Mouse (Mus musculus) midbrain, embryonic 15.5 days (tissue): ENCODE data around the gene Pigf. TPM values are rescaled to one million over a fixed set of nuclear protein-coding genes. Genes with fewer than 3 reads are reported as not detected.
A peak's percentile ranks its signal among the peaks of the same experiment; 100 is the strongest.

Experiments
- ATAC-seq: fragments of 200-750 bp; cut with Nextera tagmentation; replicated peaks from 2 replicates; pipeline ENCODE4 v1.8.0; 2017; ENCODE audit warnings: moderate TSS enrichment
- H3K27ac ChIP-seq: fragments of 300-500 bp; sonication (generic); 2 replicates; pipeline ENCODE4 v1.5.1; 2015; ENCODE audit warnings: mild to moderate bottlenecking, inconsistent platforms
- H3K27me3 ChIP-seq: fragments of 300-500 bp; sonication (generic); replicated peaks from 2 replicates; pipeline ENCODE4 v1.6.1; 2015; ENCODE audit warnings: inconsistent platforms
- H3K36me3 ChIP-seq: fragments of 300-500 bp; sonication (generic); replicated peaks from 2 replicates; pipeline ENCODE4 v1.6.1; 2015; ENCODE audit warnings: inconsistent platforms
- H3K4me1 ChIP-seq: fragments of 300-500 bp; sonication (generic); 2 replicates; pipeline ENCODE4 v1.6.1; 2015; ENCODE audit warnings: inconsistent platforms
- H3K4me2 ChIP-seq: fragments of 300-500 bp; sonication (generic); 2 replicates; pipeline ENCODE4 v1.6.1; 2015; ENCODE audit warnings: inconsistent platforms, mild to moderate bottlenecking, moderate library complexity
- H3K4me3 ChIP-seq: fragments of 300-500 bp; sonication (generic); 2 replicates; pipeline ENCODE4 v1.5.1; 2015; ENCODE audit warnings: mild to moderate bottlenecking, inconsistent platforms
- H3K9ac ChIP-seq: fragments of 300-500 bp; sonication (generic); 2 replicates; pipeline ENCODE4 v1.6.1; 2015; ENCODE audit warnings: mild to moderate bottlenecking, inconsistent platforms
- H3K9me3 ChIP-seq: fragments of 300-500 bp; sonication (generic); 2 replicates; pipeline ENCODE4 v1.6.1; 2016; ENCODE audit warnings: inconsistent platforms
- WGBS: fragments of 180-500 bp; shearing (Covaris S2); methylation state at CpG from one replicate; pipeline ENCODE4 v1.1.7; 2015; ENCODE audit warnings: mixed read lengths; 5-methylcytosine and 5-hydroxymethylcytosine counted together
- polyA plus RNA-seq: library from polyadenylated mRNA; unstranded; fragments of >200 nt; fragmentation: Nextera tagmentation; extraction: Ambion mirVana; gene quantifications from 2 replicates; pipeline ENCODE4 v1.2.1, GENCODE M21; 2015

Gene Pigf
- polyA plus RNA-seq, 1 experiment from 2014 or later: 29.0 TPM

- 80% methylated on average over 5 of the region's 5 CpGs for WGBS
- H3K27ac ChIP-seq: no peak overlapping the region
- H3K36me3 ChIP-seq: no peaks in the 10 kb centered on the region
- H3K27me3 ChIP-seq: no peaks in the 10 kb centered on the region
- ATAC-seq: no peak
- no peak overlapping the region for H3K9ac ChIP-seq
- H3K4me1 ChIP-seq: peaks cover 8% of the 10 kb centered on the region
- no peaks in the 10 kb centered on the region for H3K9me3 ChIP-seq
- no peak overlapping the region for H3K4me2 ChIP-seq
- no peak overlapping the region for H3K4me3 ChIP-seq
These were observed 28.7 kb upstream of the Pigf start for GRCm38 (mm10) chr17:87053921-87054320.

GRCm38 (mm10) chr17:87052432-87052831 is 27.2 kb upstream of the Pigf start:
- no peak overlapping the region for H3K4me3 ChIP-seq
- H3K4me2 ChIP-seq: no peak overlapping the region
- WGBS: 80% methylated on average over 1 of the region's 1 CpGs
- ATAC-seq: no peak
- H3K9me3 ChIP-seq: no peaks in the 10 kb centered on the region
- no peaks in the 10 kb centered on the region for H3K36me3 ChIP-seq
- peaks cover 8% of the 10 kb centered on the region for H3K4me1 ChIP-seq
- H3K9ac ChIP-seq: no peak overlapping the region
- H3K27ac ChIP-seq: no peak overlapping the region
- H3K27me3 ChIP-seq: no peaks in the 10 kb centered on the region

GRCm38 (mm10) chr17:87051652-87052051 is 26.4 kb upstream of the Pigf start:
- Histone ChIP-seq H3K4me3 (no peak overlapping the region), H3K4me2 (no peak overlapping the region), H3K9me3 (no peaks in the 10 kb centered on the region), H3K9ac (no peak overlapping the region), H3K4me1 (peaks cover 8% of the 10 kb centered on the region), H3K27ac (no peak overlapping the region), H3K27me3 (no peaks in the 10 kb centered on the region), H3K36me3 (no peaks in the 10 kb centered on the region)
- WGBS: 86% methylated on average over 1 of the region's 1 CpGs
- ATAC-seq: no peak

- H3K36me3 ChIP-seq: no peaks in the 10 kb centered on the region
- 49% methylated on average over 9 of the region's 9 CpGs for WGBS
- no peak overlapping the region for H3K4me2 ChIP-seq
- H3K27me3 ChIP-seq: no peaks in the 10 kb centered on the region
- no peak overlapping the region for H3K9ac ChIP-seq
- no peaks in the 10 kb centered on the region for H3K9me3 ChIP-seq
- no peak overlapping the region for H3K27ac ChIP-seq
- ATAC-seq: peak; percentile 62
- H3K4me1 ChIP-seq: peaks cover 8% of the 10 kb centered on the region
- no peak overlapping the region for H3K4me3 ChIP-seq
These were observed 25.4 kb upstream of the Pigf start for GRCm38 (mm10) chr17:87050469-87051175.

GRCm38 (mm10) chr17:87049696-87050095 is 24.5 kb upstream of the Pigf start:
- Histone ChIP-seq H3K4me1 (0 out of 2 replicates have a peak, but pooled peaks cover 4% of the 10 kb centered on the region), H3K9ac (no peak overlapping the region), H3K4me3 (no peak overlapping the region), H3K9me3 (no peaks in the 10 kb centered on the region), H3K27me3 (no peaks in the 10 kb centered on the region), H3K36me3 (no peaks in the 10 kb centered on the region), H3K4me2 (no peak overlapping the region), H3K27ac (no peak overlapping the region)
- WGBS: 57% methylated on average over 5 of the region's 5 CpGs
- no peak for ATAC-seq

GRCm38 (mm10) chr17:87044796-87045195 is 19.6 kb upstream of the Pigf start:
- no peak overlapping the region for H3K4me2 ChIP-seq
- H3K9ac ChIP-seq: no peak overlapping the region
- 84% methylated on average over 8 of the region's 8 CpGs for WGBS
- H3K27ac ChIP-seq: no peak overlapping the region
- ATAC-seq: no peak
- no peaks in the 10 kb centered on the region for H3K36me3 ChIP-seq
- H3K4me1 ChIP-seq: peaks cover 2% of the 10 kb centered on the region; the same call in 1 of the 2 replicates
- no peak overlapping the region for H3K4me3 ChIP-seq
- no peaks in the 10 kb centered on the region for H3K9me3 ChIP-seq
- H3K27me3 ChIP-seq: no peaks in the 10 kb centered on the region

GRCm38 (mm10) chr17:87044364-87044763 is 19.2 kb upstream of the Pigf start:
- no peaks in the 10 kb centered on the region for H3K36me3 ChIP-seq
- WGBS: 1% methylated on average over 15 of the region's 15 CpGs
- H3K9me3 ChIP-seq: no peaks in the 10 kb centered on the region

GRCm38 (mm10) chr17:87041739-87042138 is 16.5 kb upstream of the Pigf start:
- Histone ChIP-seq H3K27me3 (no peaks in the 10 kb centered on the region), H3K9ac (no peak overlapping the region), H3K4me3 (no peak overlapping the region), H3K27ac (no peak overlapping the region), H3K4me2 (no peak overlapping the region), H3K4me1 (peaks cover 2% of the 10 kb centered on the region; the same call in 1 of the 2 replicates), H3K36me3 (no peaks in the 10 kb centered on the region), H3K9me3 (no peaks in the 10 kb centered on the region)
- ATAC-seq: peak; percentile 31; the same call in 1 of the 2 replicates
- 68% methylated on average over 19 of the region's 19 CpGs for WGBS

More at GRCm38 (mm10) chr17:87044364-87044763, 19.2 kb upstream of the Pigf start:
- ATAC-seq: peak; percentile 79
- Histone ChIP-seq H3K27me3 (no peaks in the 10 kb centered on the region), H3K4me3 (no peak overlapping the region), H3K27ac (no peak overlapping the region), H3K4me2 (no peak overlapping the region), H3K4me1 (peaks cover 2% of the 10 kb centered on the region; the same call in 1 of the 2 replicates), H3K9ac (no peak overlapping the region)

GRCm38 (mm10) chr17:87038496-87038895 is 13.3 kb upstream of the Pigf start:
- Histone ChIP-seq H3K27ac (no peak overlapping the region), H3K9me3 (no peaks in the 10 kb centered on the region), H3K4me3 (no peak overlapping the region), H3K27me3 (no peaks in the 10 kb centered on the region), H3K4me1 (no peaks in the 10 kb centered on the region), H3K36me3 (peaks cover 4% of the 10 kb centered on the region), H3K9ac (no peak overlapping the region), H3K4me2 (no peak overlapping the region)
- no peak for ATAC-seq
- 89% methylated on average over 5 of the region's 5 CpGs for WGBS

- H3K9ac ChIP-seq: no peak overlapping the region
- H3K4me1 ChIP-seq: no peaks in the 10 kb centered on the region
- H3K27me3 ChIP-seq: no peaks in the 10 kb centered on the region
- 62% methylated on average over 10 of the region's 10 CpGs for WGBS
- H3K9me3 ChIP-seq: no peaks in the 10 kb centered on the region
- H3K4me2 ChIP-seq: no peak overlapping the region
- ATAC-seq: no peak
- no peak overlapping the region for H3K4me3 ChIP-seq
- H3K27ac ChIP-seq: no peak overlapping the region
- H3K36me3 ChIP-seq: peaks cover 8% of the 10 kb centered on the region
These were observed 11.2 kb upstream of the Pigf start for GRCm38 (mm10) chr17:87036141-87037073.

GRCm38 (mm10) chr17:87024491-87025242 is 539 bp downstream of the Pigf start:
- H3K27ac ChIP-seq: no peak overlapping the region
- peak overlapping the region; percentile 99 for H3K4me3 ChIP-seq
- peak overlapping the region; percentile 83 for H3K9ac ChIP-seq
- no peaks in the 10 kb centered on the region for H3K27me3 ChIP-seq
- H3K36me3 ChIP-seq: no peaks in the 10 kb centered on the region; the same call in 1 of the 2 replicates
- peak; percentile 86 for ATAC-seq
- peaks cover 18% of the 10 kb centered on the region for H3K4me1 ChIP-seq
- no peaks in the 10 kb centered on the region for H3K9me3 ChIP-seq
- peak overlapping the region; percentile 97 for H3K4me2 ChIP-seq
- under 1% methylated on average over 55 of the region's 55 CpGs for WGBS

- Histone ChIP-seq H3K4me3 (no peak overlapping the region), H3K4me1 (peaks cover 6% of the 10 kb centered on the region), H3K27me3 (no peaks in the 10 kb centered on the region), H3K9me3 (no peaks in the 10 kb centered on the region), H3K36me3 (no peaks in the 10 kb centered on the region), H3K4me2 (no peak overlapping the region), H3K9ac (no peak overlapping the region), H3K27ac (no peak overlapping the region)
- no peak for ATAC-seq
- 92% methylated on average over 5 of the region's 5 CpGs for WGBS
These were observed 5.5 kb downstream of the Pigf start for GRCm38 (mm10) chr17:87019692-87020091.
